Mouse (Mus musculus) stomach, embryonic 15.5 days (tissue): Measurements from ENCODE around the gene Cdh1. TPM values are rescaled to one million over a fixed set of nuclear protein-coding genes. Genes with fewer than 3 reads are reported as not detected.
"Not testable (repeated sequence)": the region's sequence is repeated elsewhere in the genome, so short reads cannot be mapped to it uniquely, and the experiment has no call there.

Experiments
- ATAC-seq: fragments of 200-750 bp; cut with Nextera tagmentation; 2 replicates; pipeline ENCODE4 v1.8.0; 2017; ENCODE audit warnings: low read depth, moderate number of reproducible peaks, moderate TSS enrichment; ENCODE audit not compliant: insufficient read depth, low FRiP score
- H3K27ac ChIP-seq: fragments of 300-500 bp; sonication (generic); 2 replicates; pipeline ENCODE4 v1.5.1; 2015; ENCODE audit warnings: mild to moderate bottlenecking, inconsistent platforms
- H3K27me3 ChIP-seq: fragments of 300-500 bp; sonication (generic); replicated peaks from 2 replicates; pipeline ENCODE4 v1.6.1; 2015; ENCODE audit warnings: inconsistent platforms
- H3K36me3 ChIP-seq: fragments of 300-500 bp; sonication (generic); 2 replicates; pipeline ENCODE4 v1.6.1; 2015; ENCODE audit warnings: inconsistent platforms
- H3K4me1 ChIP-seq: fragments of 300-500 bp; sonication (generic); 2 replicates; pipeline ENCODE4 v1.6.1; 2015; ENCODE audit warnings: inconsistent platforms
- H3K4me2 ChIP-seq: fragments of 300-500 bp; sonication (generic); 2 replicates; pipeline ENCODE4 v1.6.1; 2015; ENCODE audit warnings: mild to moderate bottlenecking, inconsistent platforms
- H3K4me3 ChIP-seq: fragments of 300-500 bp; sonication (generic); replicated peaks from 2 replicates; pipeline ENCODE4 v1.5.1; 2015; ENCODE audit warnings: inconsistent platforms
- H3K9ac ChIP-seq: fragments of 300-500 bp; sonication (generic); 2 replicates; pipeline ENCODE4 v1.6.1; 2015; ENCODE audit warnings: inconsistent platforms
- H3K9me3 ChIP-seq: fragments of 300-500 bp; sonication (generic); 2 replicates; pipeline ENCODE4 v1.6.1; 2016; ENCODE audit warnings: inconsistent platforms
- WGBS: fragments of 180-500 bp; shearing (Covaris S2); methylation state at CpG from one replicate; pipeline ENCODE4 v1.1.7; 2015; 5-methylcytosine and 5-hydroxymethylcytosine counted together
- polyA plus RNA-seq: library from polyadenylated mRNA; unstranded; fragments of >200 nt; fragmentation: Nextera tagmentation; extraction: Ambion mirVana; gene quantifications from 2 replicates; pipeline ENCODE4 v1.2.1, GENCODE M21; 2015

Cdh1 gene
- polyA plus RNA-seq, 1 experiment from 2014 or later = 163 TPM

DNA sequence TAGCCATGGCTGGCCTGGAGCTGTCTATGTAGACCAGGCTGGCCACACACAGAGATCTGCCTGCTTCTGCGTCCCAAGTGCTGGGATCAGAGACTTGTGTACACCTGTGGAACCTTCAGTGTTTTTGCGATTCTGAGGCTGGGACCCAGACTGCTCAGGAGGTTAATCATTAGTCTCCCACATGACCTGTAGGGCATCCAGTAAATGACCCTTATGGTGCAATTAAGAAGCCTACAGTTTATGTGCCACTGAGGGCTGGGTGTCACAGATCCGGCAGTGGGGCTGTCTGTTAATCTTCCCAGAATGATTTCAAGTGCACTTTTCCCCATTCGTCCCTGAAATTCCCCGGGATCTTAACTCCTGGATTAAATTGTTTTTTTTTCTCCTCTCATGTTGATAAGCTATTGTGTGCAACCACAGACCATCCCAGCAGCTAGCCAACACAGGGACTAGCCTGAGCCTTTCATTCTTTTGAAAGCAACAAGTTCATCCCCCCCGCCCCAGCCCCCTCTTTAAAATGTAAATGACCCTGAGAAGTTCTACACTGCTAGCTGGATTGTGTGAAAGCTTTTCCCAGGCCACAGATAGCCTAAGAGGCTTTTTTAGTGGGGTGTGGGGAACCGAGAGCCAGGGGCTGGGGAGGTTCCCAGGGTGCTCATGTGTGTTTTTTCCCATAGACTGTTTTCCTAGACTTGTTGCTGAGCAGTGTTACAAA, 3.7 kb upstream of the Cdh1 start:
- WGBS = 39% methylated on average over 7 of the region's 7 CpGs

DNA sequence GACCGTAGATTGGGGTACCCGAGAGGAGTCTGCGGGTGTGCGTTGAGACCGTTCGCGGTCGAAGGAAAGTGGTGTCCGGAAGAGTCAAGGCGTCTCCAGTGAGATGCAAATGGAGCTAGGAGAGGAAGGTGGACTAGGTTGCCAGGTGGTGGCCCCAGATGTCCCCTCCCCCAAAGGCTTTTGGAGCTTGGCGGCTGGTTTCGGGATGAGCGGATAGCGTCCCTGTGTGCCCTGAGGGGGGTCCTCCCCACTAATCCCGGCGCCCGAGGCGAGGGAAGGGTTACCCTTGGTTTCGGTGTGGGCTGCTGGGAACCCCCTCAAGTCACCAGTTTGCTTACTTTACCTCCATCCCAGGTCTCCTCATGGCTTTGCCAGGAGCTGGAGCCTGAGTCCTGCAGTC, 782 bp downstream of the Cdh1 start:
- H3K27me3 ChIP-seq = peaks cover 29% of the 10 kb centered on the region
- no peaks in the 10 kb centered on the region for H3K9me3 ChIP-seq
- H3K4me3 ChIP-seq = peak overlapping the region; percentile 56
- ATAC-seq = no peak
- H3K4me1 ChIP-seq = no peaks in the 10 kb centered on the region
- H3K4me2 ChIP-seq = peak overlapping the region; percentile 54
- no peaks in the 10 kb centered on the region for H3K36me3 ChIP-seq
- H3K27ac ChIP-seq = peak overlapping the region; percentile 85
- H3K9ac ChIP-seq = peak overlapping the region; percentile 59
- 1% methylated on average over 19 of the region's 19 CpGs for WGBS

More for the DNA sequence above, 3.7 kb upstream of the Cdh1 start:
- Histone ChIP-seq H3K4me3 (no peak overlapping the region), H3K4me2 (no peak overlapping the region), H3K36me3 (no peaks in the 10 kb centered on the region), H3K9ac (no peak overlapping the region), H3K27ac (peak overlapping the region; percentile 32; the same call in 1 of the 2 replicates), H3K9me3 (no peaks in the 10 kb centered on the region), H3K27me3 (peaks cover 17% of the 10 kb centered on the region), H3K4me1 (no peaks in the 10 kb centered on the region)
- no peak; the same call in 1 of the 2 replicates for ATAC-seq

DNA sequence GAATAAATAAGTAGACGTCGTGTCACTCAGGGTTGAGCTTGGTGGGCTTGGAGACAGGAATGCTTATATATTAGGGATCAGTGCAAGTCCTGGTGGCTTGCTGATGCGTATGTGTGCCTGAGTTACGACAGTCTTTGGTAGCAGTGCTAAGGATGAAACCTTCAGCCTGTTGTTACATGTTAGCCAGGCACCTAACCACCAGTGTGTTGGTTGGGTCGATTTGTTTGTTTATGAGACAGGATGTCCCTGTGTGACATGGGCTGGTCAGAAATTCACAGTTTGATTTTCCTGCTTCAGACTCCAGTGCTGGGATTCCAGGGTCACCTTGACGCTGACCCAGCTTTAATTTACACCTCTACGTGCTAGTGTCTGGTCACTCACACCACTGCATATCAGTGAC, 2.5 kb downstream of the Cdh1 start:
- WGBS = 45% methylated on average over 7 of the region's 7 CpGs

DNA sequence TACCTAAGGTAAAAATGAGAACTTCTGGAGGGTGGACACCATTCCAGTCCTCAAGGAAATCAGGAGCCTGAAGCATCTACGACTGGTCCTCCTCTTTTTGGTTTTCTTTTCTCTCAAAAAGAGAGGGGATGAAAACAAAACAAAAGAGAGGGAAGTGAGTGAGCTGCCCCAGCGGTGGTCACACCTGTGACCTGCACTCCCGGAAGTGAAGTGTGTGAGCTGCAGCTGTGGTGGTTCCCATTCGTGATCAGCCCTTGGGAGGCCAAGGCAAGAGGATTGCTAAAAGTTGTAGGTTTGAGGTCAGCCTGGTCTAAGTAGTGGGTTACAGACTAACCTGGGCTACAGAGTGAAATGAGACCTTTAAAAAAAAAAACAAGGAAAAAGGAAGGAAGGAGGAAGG, 3.0 kb downstream of the Cdh1 start:
- Histone ChIP-seq H3K4me2 (peak overlapping the region; percentile 34; the same call in 1 of the 2 replicates), H3K27ac (peak overlapping the region; percentile 63; the same call in 1 of the 2 replicates), H3K27me3 (peaks cover 29% of the 10 kb centered on the region), H3K9me3 (no peaks in the 10 kb centered on the region), H3K9ac (no peak overlapping the region), H3K4me1 (no peaks in the 10 kb centered on the region), H3K4me3 (peak overlapping the region; percentile 21; the same call in 1 of the 2 replicates), H3K36me3 (no peaks in the 10 kb centered on the region)
- 38% methylated on average over 4 of the region's 4 CpGs for WGBS
- ATAC-seq = no peak

More for the DNA sequence above, 2.5 kb downstream of the Cdh1 start:
- no peak for ATAC-seq
- Histone ChIP-seq H3K9ac (no peak overlapping the region), H3K4me3 (peak overlapping the region; percentile 21), H3K4me1 (no peaks in the 10 kb centered on the region), H3K36me3 (no peaks in the 10 kb centered on the region), H3K4me2 (peak overlapping the region; percentile 34), H3K27me3 (peaks cover 29% of the 10 kb centered on the region), H3K9me3 (no peaks in the 10 kb centered on the region), H3K27ac (peak overlapping the region; percentile 63; the same call in 1 of the 2 replicates)

DNA sequence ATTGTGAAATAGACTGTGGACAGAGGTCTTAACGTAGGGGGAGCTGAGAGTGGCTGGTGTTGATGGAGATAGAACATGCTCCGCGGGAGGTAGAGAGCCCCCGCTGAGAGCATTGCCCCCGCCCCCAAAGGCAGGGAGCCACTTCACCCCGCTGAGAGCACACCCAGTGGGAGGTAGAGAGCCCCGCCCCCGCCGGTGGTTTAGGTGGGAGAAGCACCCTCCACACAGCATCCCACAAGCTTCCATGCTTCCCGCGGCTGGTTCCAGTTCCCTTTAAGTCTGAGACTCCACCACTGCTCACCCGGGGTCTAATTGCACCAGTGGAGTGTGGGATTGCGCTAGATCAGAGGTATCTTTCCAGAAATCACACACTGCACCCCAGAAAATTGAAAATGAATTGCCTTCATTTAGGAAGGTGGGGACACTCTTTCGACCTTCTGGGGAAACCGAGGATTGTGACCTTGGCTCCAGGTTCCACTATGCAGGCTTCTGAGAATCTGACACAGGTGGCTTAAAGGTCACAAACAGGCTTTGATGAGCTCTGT, 3.5 kb downstream of the Cdh1 start:
- Histone ChIP-seq H3K27ac (peak overlapping the region; percentile 40; the same call in 1 of the 2 replicates), H3K4me3 (0 out of 2 replicates have a peak overlapping the region, but pooled peaks have one; percentile 12), H3K9ac (no peak overlapping the region), H3K9me3 (no peaks in the 10 kb centered on the region), H3K4me1 (no peaks in the 10 kb centered on the region), H3K36me3 (no peaks in the 10 kb centered on the region), H3K4me2 (peak overlapping the region; percentile 40), H3K27me3 (peaks cover 29% of the 10 kb centered on the region)
- WGBS = 32% methylated on average over 15 of the region's 15 CpGs
- ATAC-seq = no peak

DNA sequence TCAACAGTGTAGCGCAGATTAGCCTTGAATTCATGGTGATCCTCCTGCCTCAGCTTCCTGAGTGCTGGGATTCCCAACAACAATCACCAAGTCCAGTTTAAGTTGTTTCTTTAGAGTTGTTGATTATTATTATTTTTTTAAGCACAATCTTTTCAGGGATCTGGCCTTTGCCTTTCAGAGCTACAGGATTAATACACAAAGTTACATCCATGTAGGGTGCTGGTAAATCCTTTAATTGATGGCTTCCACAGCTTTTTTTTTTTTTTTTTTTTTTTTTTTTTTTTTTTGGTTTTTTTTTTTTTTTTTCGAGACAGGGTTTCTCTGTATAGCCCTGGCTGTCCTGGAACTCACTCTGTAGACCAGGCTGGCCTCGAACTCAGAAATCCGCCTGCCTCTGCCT, 4.6 kb downstream of the Cdh1 start:
- not testable (repeated sequence) for H3K36me3 ChIP-seq

DNA sequence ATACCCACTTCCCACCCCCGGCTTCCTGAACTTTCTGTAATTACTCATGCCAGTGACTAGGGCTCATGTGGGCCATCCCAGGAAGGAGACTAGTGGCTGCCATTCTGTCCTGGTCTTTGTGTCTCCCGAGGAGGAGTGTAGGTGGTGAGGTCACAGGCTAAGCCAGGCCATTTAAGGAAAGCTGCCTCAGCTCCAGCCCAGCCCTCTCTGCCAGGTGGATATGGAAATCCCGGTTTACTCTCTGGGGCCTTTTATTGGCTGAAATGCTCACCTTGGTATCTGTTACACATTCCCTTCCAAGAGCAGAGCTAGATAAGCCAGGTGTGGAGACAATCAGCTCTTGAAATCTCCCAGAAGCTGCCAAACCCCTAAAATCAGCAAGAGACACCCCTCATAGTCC, 5.3 kb downstream of the Cdh1 start:
- no peaks in the 10 kb centered on the region for H3K36me3 ChIP-seq
- no peak overlapping the region for H3K4me2 ChIP-seq
- H3K4me3 ChIP-seq = no peak overlapping the region
- H3K27me3 ChIP-seq = peaks cover 22% of the 10 kb centered on the region
- H3K4me1 ChIP-seq = peaks cover 5% of the 10 kb centered on the region; the same call in 1 of the 2 replicates
- H3K9me3 ChIP-seq = no peaks in the 10 kb centered on the region
- ATAC-seq = no peak
- peak overlapping the region; percentile 85 for H3K27ac ChIP-seq
- WGBS = 31% methylated on average over 3 of the region's 3 CpGs
- no peak overlapping the region for H3K9ac ChIP-seq

More for the DNA sequence above, 4.6 kb downstream of the Cdh1 start:
- H3K9ac ChIP-seq, H3K4me3 ChIP-seq, H3K4me1 ChIP-seq, ATAC-seq, H3K4me2 ChIP-seq, H3K9me3 ChIP-seq: not testable (repeated sequence)
- peaks cover 26% of the 10 kb centered on the region for H3K27me3 ChIP-seq
- 83% methylated on average over 4 of the region's 4 CpGs for WGBS
- H3K27ac ChIP-seq = 0 out of 2 replicates have a peak overlapping the region, but pooled peaks have one; percentile 85

DNA sequence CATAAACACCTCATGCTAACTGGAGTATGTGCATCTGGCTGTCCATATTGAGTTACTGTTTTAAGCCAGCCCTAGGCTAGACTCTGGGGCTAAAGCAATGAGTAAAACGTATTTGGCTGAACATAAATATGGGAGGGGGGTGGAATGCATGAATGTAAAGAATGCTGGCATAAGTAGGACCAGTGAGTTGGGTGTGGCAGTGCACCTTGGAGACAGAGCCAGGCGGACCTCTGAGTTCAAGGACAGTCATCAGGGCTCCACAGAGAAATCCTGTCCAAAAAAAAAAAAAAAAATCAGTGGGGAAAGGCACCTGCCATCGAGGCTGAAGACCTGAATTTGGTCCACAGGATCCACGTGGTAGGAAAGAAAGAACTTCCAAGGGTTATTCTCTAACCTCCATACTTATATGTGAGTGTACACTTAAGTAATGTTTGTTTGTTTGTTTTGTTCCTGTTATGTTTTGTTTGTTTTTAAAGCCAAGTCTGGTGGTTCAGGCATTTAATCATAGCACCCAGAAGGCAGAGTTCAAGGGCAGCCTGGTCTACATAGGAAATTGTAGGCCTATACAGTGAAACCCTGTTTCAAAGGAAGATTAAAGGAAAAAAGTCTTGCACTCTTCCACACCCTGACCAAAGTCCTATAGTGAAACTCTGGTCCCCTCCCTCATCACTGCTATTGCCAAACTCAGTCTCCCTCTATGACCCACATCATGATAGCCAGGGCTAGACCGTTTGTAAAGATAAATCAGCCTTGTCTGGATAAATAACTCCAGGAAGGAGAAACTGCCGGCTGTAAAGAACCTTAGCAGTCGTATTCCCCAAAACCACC, 6.1 kb downstream of the Cdh1 start:
- H3K27ac ChIP-seq = peak overlapping the region; percentile 85; the same call in 1 of the 2 replicates
- ATAC-seq = no peak

DNA sequence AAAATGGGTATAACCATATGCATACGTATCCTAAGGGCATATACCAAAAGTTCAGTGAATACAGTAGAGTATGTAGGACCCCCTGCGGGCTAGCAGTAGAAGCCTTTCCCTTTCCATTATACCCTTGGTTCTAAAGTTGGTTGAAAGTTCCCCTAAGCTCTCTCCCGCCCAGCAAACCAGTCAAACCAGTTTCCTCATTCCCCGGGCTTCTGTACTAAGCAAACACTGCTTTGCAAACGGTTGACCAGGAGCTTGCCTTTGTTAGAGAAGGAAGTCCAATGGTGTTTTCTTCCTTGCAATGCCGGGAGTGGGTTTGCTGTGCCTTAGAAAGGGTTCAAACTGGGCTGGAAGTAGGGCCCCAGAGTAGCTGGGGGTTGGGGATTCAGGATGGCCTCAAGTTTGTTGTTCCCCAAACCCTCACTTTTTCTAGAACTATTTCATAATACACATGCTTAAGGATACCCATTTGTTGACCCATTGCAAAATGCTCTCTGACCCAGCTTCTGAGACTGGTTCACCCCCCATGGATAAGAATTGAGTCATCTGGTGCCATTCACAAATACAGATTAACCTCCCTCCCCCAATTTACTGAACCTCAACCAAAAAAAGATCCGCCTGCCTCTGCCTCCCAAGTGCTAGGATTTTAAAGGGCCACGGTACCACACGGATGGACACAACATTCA, 7.9 kb downstream of the Cdh1 start:
- Histone ChIP-seq H3K4me3 (no peak overlapping the region), H3K36me3 (no peaks in the 10 kb centered on the region), H3K4me2 (peak overlapping the region; percentile 23; the same call in 1 of the 2 replicates), H3K4me1 (peaks cover 8% of the 10 kb centered on the region; the same call in 1 of the 2 replicates), H3K27me3 (0 out of 2 replicates have a peak, but pooled peaks cover under 1% of the 10 kb centered on the region), H3K27ac (peak overlapping the region; percentile 85), H3K9me3 (no peaks in the 10 kb centered on the region), H3K9ac (no peak overlapping the region)
- 48% methylated on average over 9 of the region's 9 CpGs for WGBS
- peak; percentile 78 for ATAC-seq

More for the DNA sequence above, 6.1 kb downstream of the Cdh1 start:
- Histone ChIP-seq H3K27me3 (peaks cover 13% of the 10 kb centered on the region), H3K9me3 (no peaks in the 10 kb centered on the region), H3K4me1 (peaks cover 5% of the 10 kb centered on the region; the same call in 1 of the 2 replicates), H3K36me3 (no peaks in the 10 kb centered on the region), H3K9ac (no peak overlapping the region), H3K4me2 (no peak overlapping the region), H3K4me3 (no peak overlapping the region)
- WGBS = 48% methylated on average over 7 of the region's 7 CpGs

DNA sequence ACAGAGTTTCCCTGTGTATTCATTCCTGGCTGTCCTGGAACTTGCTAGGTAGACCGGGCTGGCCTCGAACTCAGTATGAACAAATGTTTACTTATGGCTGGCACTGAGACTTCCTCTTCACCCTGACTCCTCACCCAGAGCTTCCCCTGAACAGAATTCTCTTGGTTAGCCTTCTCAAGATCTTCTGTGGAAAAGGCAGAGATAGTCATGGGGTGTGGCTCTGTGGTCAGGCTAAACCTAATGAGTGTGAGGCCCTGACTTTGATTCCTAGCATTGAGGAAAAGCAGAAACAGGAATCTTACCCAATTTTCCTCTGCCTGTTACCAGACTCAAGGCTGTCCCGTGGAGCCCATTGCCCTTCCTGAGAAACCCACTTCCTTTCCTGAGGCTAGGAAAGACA, 8.9 kb downstream of the Cdh1 start:
- Histone ChIP-seq H3K4me2 (no peak overlapping the region), H3K9me3 (no peaks in the 10 kb centered on the region), H3K9ac (no peak overlapping the region), H3K4me3 (no peak overlapping the region), H3K4me1 (peaks cover 11% of the 10 kb centered on the region; the same call in 1 of the 2 replicates), H3K27me3 (no peaks in the 10 kb centered on the region), H3K27ac (peak overlapping the region; percentile 85), H3K36me3 (no peaks in the 10 kb centered on the region)
- WGBS = 40% methylated on average over 3 of the region's 3 CpGs
- no peak for ATAC-seq

DNA sequence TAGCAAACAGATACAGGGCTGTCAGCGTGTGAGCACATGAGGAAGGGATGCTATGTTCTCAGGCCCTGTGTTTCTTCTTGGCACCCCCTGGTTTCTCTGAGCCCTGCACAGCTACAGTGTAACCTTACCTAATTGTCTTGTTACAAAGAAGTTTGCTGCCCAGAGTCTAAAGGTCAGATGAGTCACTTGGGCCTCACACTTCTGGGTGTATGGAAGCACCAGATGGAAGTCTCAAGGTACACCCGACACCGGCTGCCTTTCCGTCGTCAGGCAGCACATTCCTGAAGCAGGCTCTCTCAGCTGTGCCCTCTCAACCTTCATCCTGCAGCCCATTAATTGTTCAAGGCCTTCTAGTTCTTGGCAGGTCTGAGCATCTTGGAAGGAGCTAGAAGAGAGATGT, 11.6 kb downstream of the Cdh1 start:
- Histone ChIP-seq H3K36me3 (no peaks in the 10 kb centered on the region), H3K4me3 (no peak overlapping the region), H3K4me2 (no peak overlapping the region), H3K9me3 (no peaks in the 10 kb centered on the region), H3K27ac (peak overlapping the region; percentile 81), H3K9ac (no peak overlapping the region), H3K4me1 (peaks cover 16% of the 10 kb centered on the region; the same call in 1 of the 2 replicates), H3K27me3 (no peaks in the 10 kb centered on the region)
- ATAC-seq = no peak
- WGBS = 32% methylated on average over 5 of the region's 5 CpGs
